Mouse (Mus musculus) hindbrain, embryonic 14.5 days (tissue): ENCODE data around the gene Pcnx2. TPM values are rescaled to one million over a fixed set of nuclear protein-coding genes. Genes with fewer than 3 reads are reported as not detected.
A peak's percentile ranks its signal among the peaks of the same experiment; 100 is the strongest.

Experiments used
- ATAC-seq: fragments of 200-750 bp; cut with Nextera tagmentation; 2 replicates; pipeline ENCODE4 v1.8.0; 2017; ENCODE audit warnings: moderate number of reproducible peaks, mild to moderate bottlenecking, moderate TSS enrichment, moderate library complexity; ENCODE audit not compliant: low FRiP score
- DNase-seq: peaks from one replicate; pipeline ENCODE4 v3.0.0-alpha.2; 2015; ENCODE audit warnings: low spot score
- H3K27ac ChIP-seq: fragments of 300-500 bp; sonication (generic); 2 replicates; pipeline ENCODE4 v1.5.1; 2014; ENCODE audit warnings: mild to moderate bottlenecking, moderate library complexity
- H3K27me3 ChIP-seq: fragments of 300-500 bp; sonication (generic); 2 replicates; pipeline ENCODE4 v1.6.1; 2014; ENCODE audit warnings: mild to moderate bottlenecking, low read length, mixed read lengths; ENCODE audit not compliant: control insufficient read depth, insufficient read depth
- H3K36me3 ChIP-seq: fragments of 300-500 bp; sonication (generic); replicated peaks from 2 replicates; pipeline ENCODE4 v1.6.1; 2014; ENCODE audit not compliant: control insufficient read depth, insufficient read depth
- H3K4me1 ChIP-seq: fragments of 300-500 bp; sonication (generic); replicated peaks from 2 replicates; pipeline ENCODE4 v1.6.1; 2014; ENCODE audit warnings: antibody characterized with exemption, low read length, mixed read lengths; ENCODE audit not compliant: control insufficient read depth, insufficient read depth
- H3K4me2 ChIP-seq: fragments of 300-500 bp; sonication (generic); replicated peaks from 2 replicates; pipeline ENCODE4 v1.6.1; 2014; ENCODE audit warnings: mild to moderate bottlenecking, moderate library complexity
- H3K4me3 ChIP-seq: fragments of 300-500 bp; sonication (generic); replicated peaks from 2 replicates; pipeline ENCODE4 v1.5.1; 2014; ENCODE audit warnings: mild to moderate bottlenecking, low read length
- H3K9ac ChIP-seq: fragments of 300-500 bp; sonication (generic); 2 replicates; pipeline ENCODE4 v1.6.1; 2014
- H3K9me3 ChIP-seq: fragments of 300-500 bp; sonication (generic); 2 replicates; pipeline ENCODE4 v1.6.1; 2016; ENCODE audit warnings: low read length; ENCODE audit not compliant: control insufficient read depth
- WGBS: fragments of 180-500 bp; shearing (Covaris S2); extraction: QIAGEN DNeasy Blood & Tissue Kit; methylation state at CpG from one replicate; pipeline ENCODE4 v1.1.7; 2014; 5-methylcytosine and 5-hydroxymethylcytosine counted together
- polyA plus RNA-seq: library from polyadenylated mRNA; unstranded; fragments of >200 nt; fragmentation: Nextera tagmentation; extraction: Ambion mirVana; gene quantifications from 2 replicates; pipeline ENCODE4 v1.2.1, GENCODE M21; 2014

Gene Pcnx2
- polyA plus RNA-seq, 1 experiment from 2014 or later = 5.1 TPM

- no peak overlapping the region for H3K4me3 ChIP-seq
- DNase-seq (no peak), ATAC-seq (no peak)
- peaks cover 25% of the 10 kb centered on the region for H3K36me3 ChIP-seq
- no peaks in the 10 kb centered on the region for H3K9me3 ChIP-seq
- H3K27ac ChIP-seq = no peak overlapping the region; the same call in 1 of the 2 replicates
- no peak overlapping the region for H3K4me2 ChIP-seq
- peaks cover 10% of the 10 kb centered on the region; the same call in 1 of the 2 replicates for H3K4me1 ChIP-seq
- H3K9ac ChIP-seq = no peak overlapping the region
- H3K27me3 ChIP-seq = no peaks in the 10 kb centered on the region
- 73% methylated on average over 9 of the region's 9 CpGs for WGBS
These were observed 25.4 kb downstream of the Pcnx2 start for GRCm38 (mm10) chr8:125872501-125873249.

DNA sequence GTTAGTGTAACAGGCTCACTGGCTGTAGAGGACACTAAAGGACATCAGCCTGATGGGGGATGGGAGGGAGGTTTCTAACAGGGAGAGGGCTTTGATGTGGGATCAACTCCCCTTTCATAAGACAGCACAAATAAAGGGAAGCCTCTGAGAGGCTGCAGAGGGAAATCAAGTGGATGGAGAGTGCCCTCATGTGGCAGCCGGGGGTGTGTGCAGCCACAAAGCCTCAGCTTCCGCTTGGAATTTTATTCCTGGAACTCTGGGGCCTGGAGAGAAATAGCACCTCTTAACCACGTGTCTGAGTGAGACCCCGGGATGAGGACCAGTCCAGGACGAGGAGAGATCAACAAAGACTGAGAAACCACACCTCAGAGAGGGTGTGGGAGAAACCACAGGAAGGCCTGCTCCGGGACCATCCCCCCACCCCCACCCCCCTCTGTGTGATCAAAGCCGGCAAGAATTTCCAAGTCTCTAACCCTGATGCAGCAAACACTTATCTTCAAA, 27.2 kb downstream of the Pcnx2 start:
- Histone ChIP-seq H3K4me3 (no peak overlapping the region), H3K27ac (no peak overlapping the region), H3K27me3 (no peaks in the 10 kb centered on the region), H3K4me1 (peaks cover 10% of the 10 kb centered on the region; the same call in 1 of the 2 replicates), H3K9me3 (no peaks in the 10 kb centered on the region), H3K9ac (peak overlapping the region; percentile 18; the same call in 1 of the 2 replicates), H3K4me2 (0 out of 2 replicates have a peak overlapping the region, but pooled peaks have one; percentile 10), H3K36me3 (peaks cover 7% of the 10 kb centered on the region; the same call in 1 of the 2 replicates)
- DNase-seq (peak; percentile 86), ATAC-seq (peak; percentile 76; the same call in 1 of the 2 replicates)
- WGBS = 7% methylated on average over 7 of the region's 7 CpGs

DNA sequence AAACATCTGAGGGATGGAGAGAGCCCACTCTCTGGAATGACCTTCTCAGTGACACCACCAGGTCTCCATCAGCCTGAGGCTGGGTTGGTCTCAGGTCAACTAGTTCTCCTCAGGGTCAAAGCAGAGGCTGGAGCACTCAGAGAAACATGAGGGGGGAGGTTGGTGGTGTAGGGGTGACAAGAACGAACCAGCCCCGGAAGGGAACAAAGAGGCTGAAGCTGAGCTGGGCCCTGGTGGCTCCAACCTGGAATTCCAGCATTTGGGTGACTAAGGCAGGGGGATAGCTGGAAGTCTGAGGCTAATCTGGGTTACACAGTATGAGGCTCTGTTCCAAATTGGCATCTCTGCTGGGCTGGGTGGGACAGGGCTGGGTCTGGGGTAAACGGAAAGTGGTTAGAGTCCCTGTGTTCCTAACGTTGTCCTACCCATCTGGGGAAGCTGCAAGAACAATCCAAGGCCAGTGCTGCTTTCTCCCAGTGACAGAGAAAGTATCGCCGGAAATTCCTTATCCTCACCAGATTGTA, 27.9 kb downstream of the Pcnx2 start:
- Histone ChIP-seq H3K27ac (0 out of 2 replicates have a peak overlapping the region, but pooled peaks have one; percentile 18), H3K4me1 (peaks cover 10% of the 10 kb centered on the region; the same call in 1 of the 2 replicates), H3K9me3 (no peaks in the 10 kb centered on the region), H3K27me3 (no peaks in the 10 kb centered on the region), H3K36me3 (peaks cover 5% of the 10 kb centered on the region; the same call in 1 of the 2 replicates), H3K9ac (peak overlapping the region; percentile 18; the same call in 1 of the 2 replicates), H3K4me2 (no peak overlapping the region), H3K4me3 (no peak overlapping the region)
- DNase-seq (no peak), ATAC-seq (peak; percentile 6; the same call in 1 of the 2 replicates)
- 38% methylated on average over 6 of the region's 6 CpGs for WGBS

GRCm38 (mm10) chr8:125869739-125870138, 28.4 kb downstream of the Pcnx2 start:
- Histone ChIP-seq H3K4me3 (no peak overlapping the region), H3K9me3 (no peaks in the 10 kb centered on the region), H3K27ac (no peak overlapping the region), H3K4me2 (no peak overlapping the region), H3K27me3 (no peaks in the 10 kb centered on the region), H3K36me3 (peaks cover 5% of the 10 kb centered on the region; the same call in 1 of the 2 replicates), H3K9ac (no peak overlapping the region), H3K4me1 (peaks cover 10% of the 10 kb centered on the region; the same call in 1 of the 2 replicates)
- DNase-seq (no peak), ATAC-seq (no peak)
- 73% methylated on average over 3 of the region's 3 CpGs for WGBS

DNA sequence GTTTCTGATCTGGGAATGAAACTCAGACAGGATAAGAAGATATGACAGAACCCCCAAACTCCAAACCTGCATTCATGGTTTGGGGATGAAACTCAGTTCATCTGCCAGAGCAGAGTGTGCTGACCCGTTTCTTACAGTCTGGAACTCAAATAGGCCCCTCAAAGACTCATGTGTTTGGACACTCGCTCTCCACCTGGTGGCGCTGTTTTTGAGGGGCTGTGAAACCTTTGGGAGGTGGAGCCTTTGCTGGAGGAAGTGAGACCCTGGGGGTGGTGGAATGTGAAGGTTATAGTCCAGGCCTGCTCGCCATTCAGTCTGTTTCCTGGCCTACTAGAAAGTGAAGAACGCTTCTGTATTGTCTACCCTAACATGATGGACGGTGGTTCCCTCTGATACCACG, 29.6 kb downstream of the Pcnx2 start:
- Histone ChIP-seq H3K9me3 (no peaks in the 10 kb centered on the region), H3K27me3 (no peaks in the 10 kb centered on the region), H3K9ac (no peak overlapping the region), H3K4me2 (no peak overlapping the region), H3K36me3 (0 out of 2 replicates have a peak, but pooled peaks cover 5% of the 10 kb centered on the region), H3K4me1 (peaks cover 10% of the 10 kb centered on the region; the same call in 1 of the 2 replicates), H3K4me3 (no peak overlapping the region), H3K27ac (no peak overlapping the region)
- ATAC-seq (no peak), DNase-seq (no peak)
- WGBS = 61% methylated on average over 7 of the region's 7 CpGs

DNA sequence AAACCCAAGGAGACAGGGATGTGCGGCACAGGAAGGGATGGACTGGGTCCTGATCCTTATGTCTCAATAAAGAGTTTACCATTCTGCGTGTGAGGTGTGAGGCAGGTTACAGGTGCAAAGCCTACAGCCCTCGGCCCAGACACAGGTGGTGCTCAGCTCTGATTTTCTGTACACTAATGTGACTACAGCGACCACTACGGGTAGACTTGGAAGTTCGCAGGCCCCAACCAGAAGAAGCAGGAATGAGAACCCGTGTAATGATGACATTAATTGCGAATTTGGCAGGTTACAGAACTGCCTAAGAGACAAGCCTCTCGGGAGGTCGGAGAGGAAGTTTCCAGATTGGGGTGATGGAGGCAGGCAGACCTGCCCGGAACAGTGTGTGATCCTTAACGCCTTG, 32.0 kb downstream of the Pcnx2 start:
- peaks cover 10% of the 10 kb centered on the region for H3K4me1 ChIP-seq
- H3K27me3 ChIP-seq = no peaks in the 10 kb centered on the region
- no peak overlapping the region for H3K27ac ChIP-seq
- H3K36me3 ChIP-seq = peaks cover 5% of the 10 kb centered on the region; the same call in 1 of the 2 replicates
- H3K4me2 ChIP-seq = no peak overlapping the region
- H3K9me3 ChIP-seq = no peaks in the 10 kb centered on the region
- no peak overlapping the region for H3K4me3 ChIP-seq
- DNase-seq = no peak
- WGBS = 84% methylated on average over 12 of the region's 12 CpGs
- no peak for ATAC-seq
- H3K9ac ChIP-seq = no peak overlapping the region

DNA sequence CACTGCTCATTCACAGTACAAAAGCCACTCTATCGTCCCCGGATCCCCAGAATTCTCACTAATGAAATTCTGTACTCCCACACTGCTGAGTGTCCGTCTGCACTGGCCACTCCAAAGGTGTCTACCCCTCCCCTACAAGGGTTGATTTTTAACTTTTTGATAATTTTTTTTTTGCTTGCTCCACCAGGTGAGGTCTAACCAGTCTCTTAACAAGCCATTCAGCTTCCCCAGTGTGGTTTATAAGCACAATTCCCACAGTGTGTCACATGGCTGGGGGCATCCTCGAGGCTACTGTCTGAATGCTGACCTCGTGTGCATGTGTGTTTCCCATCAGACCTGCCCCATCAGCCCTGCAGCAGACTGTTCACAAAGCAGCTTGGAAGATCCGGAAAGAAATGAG, 40.9 kb downstream of the Pcnx2 start:
- no peak overlapping the region for H3K4me2 ChIP-seq
- H3K9ac ChIP-seq = no peak overlapping the region
- no peak overlapping the region for H3K4me3 ChIP-seq
- DNase-seq = no peak
- H3K4me1 ChIP-seq = no peaks in the 10 kb centered on the region; the same call in 1 of the 2 replicates
- 53% methylated on average over 6 of the region's 6 CpGs for WGBS
- H3K27me3 ChIP-seq = no peaks in the 10 kb centered on the region
- no peak for ATAC-seq
- peaks cover 11% of the 10 kb centered on the region for H3K36me3 ChIP-seq
- H3K9me3 ChIP-seq = no peaks in the 10 kb centered on the region
- H3K27ac ChIP-seq = no peak overlapping the region

- no peak overlapping the region for H3K4me3 ChIP-seq
- no peaks in the 10 kb centered on the region for H3K27me3 ChIP-seq
- H3K9ac ChIP-seq = no peak overlapping the region
- no peaks in the 10 kb centered on the region for H3K9me3 ChIP-seq
- H3K27ac ChIP-seq = no peak overlapping the region
- WGBS = 90% methylated on average over 4 of the region's 4 CpGs
- H3K36me3 ChIP-seq = peaks cover 11% of the 10 kb centered on the region
- H3K4me2 ChIP-seq = no peak overlapping the region
- DNase-seq (no peak), ATAC-seq (no peak)
- no peaks in the 10 kb centered on the region for H3K4me1 ChIP-seq
These were observed 42.0 kb downstream of the Pcnx2 start for GRCm38 (mm10) chr8:125856160-125856559.

GRCm38 (mm10) chr8:125854379-125854778, 43.7 kb downstream of the Pcnx2 start:
- Histone ChIP-seq H3K9me3 (no peaks in the 10 kb centered on the region), H3K4me2 (no peak overlapping the region), H3K4me3 (no peak overlapping the region), H3K36me3 (peaks cover 12% of the 10 kb centered on the region), H3K4me1 (no peaks in the 10 kb centered on the region), H3K27ac (no peak overlapping the region), H3K9ac (no peak overlapping the region), H3K27me3 (no peaks in the 10 kb centered on the region)
- 73% methylated on average over 7 of the region's 7 CpGs for WGBS
- ATAC-seq (no peak), DNase-seq (no peak)
